Mouse (Mus musculus) heart, embryonic 13.5 days (tissue): Measurements from ENCODE around the gene Negr1. TPM values are rescaled to one million over a fixed set of nuclear protein-coding genes. Genes with fewer than 3 reads are reported as not detected.
A peak's percentile ranks its signal among the peaks of the same experiment; 100 is the strongest.
"Not testable (repeated sequence)": the region's sequence is repeated elsewhere in the genome, so short reads cannot be mapped to it uniquely, and the experiment has no call there.

Experiments used
- ATAC-seq: fragments of 200-750 bp; cut with Nextera tagmentation; 2 replicates; pipeline ENCODE4 v1.8.0; 2017; ENCODE audit warnings: moderate TSS enrichment; ENCODE audit not compliant: insufficient number of reproducible peaks, low FRiP score, low TSS enrichment; ENCODE audit errors: extremely low read depth
- H3K27ac ChIP-seq: fragments of 300-500 bp; sonication (generic); replicated peaks from 2 replicates; pipeline ENCODE4 v1.5.1; 2015; ENCODE audit warnings: moderate library complexity, mild to moderate bottlenecking, inconsistent platforms
- H3K27me3 ChIP-seq: fragments of 300-500 bp; sonication (generic); replicated peaks from 2 replicates; pipeline ENCODE4 v1.6.1; 2015; ENCODE audit warnings: mild to moderate bottlenecking, inconsistent platforms
- H3K36me3 ChIP-seq: fragments of 300-500 bp; sonication (generic); 2 replicates; pipeline ENCODE4 v1.6.1; 2015; ENCODE audit warnings: mild to moderate bottlenecking, inconsistent platforms
- H3K4me1 ChIP-seq: fragments of 300-500 bp; sonication (generic); 2 replicates; pipeline ENCODE4 v1.6.1; 2015; ENCODE audit warnings: inconsistent platforms
- H3K4me2 ChIP-seq: fragments of 300-500 bp; sonication (generic); 2 replicates; pipeline ENCODE4 v1.6.1; 2015; ENCODE audit warnings: inconsistent platforms, mild to moderate bottlenecking, moderate library complexity
- H3K4me3 ChIP-seq: fragments of 300-500 bp; sonication (generic); 2 replicates; pipeline ENCODE4 v1.5.1; 2015; ENCODE audit warnings: moderate library complexity, mild to moderate bottlenecking, inconsistent platforms
- H3K9ac ChIP-seq: fragments of 300-500 bp; sonication (generic); 2 replicates; pipeline ENCODE4 v1.6.1; 2015; ENCODE audit warnings: inconsistent platforms, mild to moderate bottlenecking, moderate library complexity
- H3K9me3 ChIP-seq: fragments of 300-500 bp; sonication (generic); 2 replicates; pipeline ENCODE4 v1.6.1; 2016; ENCODE audit warnings: inconsistent platforms
- WGBS: fragments of 180-500 bp; shearing (Covaris S2); methylation state at CpG from one replicate; pipeline ENCODE4 v1.1.7; 2015; ENCODE audit warnings: mixed read lengths; 5-methylcytosine and 5-hydroxymethylcytosine counted together
- polyA plus RNA-seq: library from polyadenylated mRNA; unstranded; fragments of >200 nt; fragmentation: Nextera tagmentation; extraction: Ambion mirVana; gene quantifications from 2 replicates; pipeline ENCODE4 v1.2.1, GENCODE M21; 2015

Gene Negr1
- polyA plus RNA-seq, 1 experiment from 2014 or later = 1.7 TPM

DNA sequence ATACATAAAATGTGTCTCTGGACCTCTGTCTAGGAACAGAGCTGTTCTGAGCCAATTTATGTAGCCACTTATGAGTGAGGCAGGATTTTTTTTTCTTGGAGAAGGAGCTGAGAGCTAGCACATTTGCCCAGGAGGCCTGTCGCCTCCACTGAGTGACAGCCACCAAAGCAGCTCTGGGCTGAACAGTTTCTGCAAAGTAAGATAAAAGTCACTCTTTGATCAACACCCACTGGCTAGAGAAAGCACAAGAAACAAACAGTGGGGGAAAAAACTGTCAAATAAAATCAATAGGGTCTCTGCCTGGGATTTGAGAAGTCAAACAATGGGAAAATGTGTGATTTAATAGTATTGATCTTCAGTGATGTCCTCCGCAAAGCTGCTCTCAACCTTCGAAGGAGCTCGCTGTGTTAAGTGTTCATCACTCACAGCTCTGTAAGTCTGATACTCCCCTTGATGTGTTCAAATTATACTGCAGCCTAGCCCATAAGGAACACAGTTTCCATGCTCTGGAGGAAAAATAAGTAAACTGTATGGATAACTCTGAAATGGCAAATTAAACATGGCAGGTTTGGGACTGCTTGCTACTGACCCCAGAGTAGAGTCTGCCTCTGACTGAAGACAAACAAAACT, 470.0 kb downstream of the Negr1 start:
- no peak overlapping the region for H3K9ac ChIP-seq
- H3K9me3 ChIP-seq = no peaks in the 10 kb centered on the region
- ATAC-seq = no peak
- H3K4me1 ChIP-seq = peaks cover 21% of the 10 kb centered on the region
- no peak overlapping the region for H3K4me3 ChIP-seq
- 44% methylated on average over 4 of the region's 4 CpGs for WGBS
- H3K27ac ChIP-seq = no peak overlapping the region
- no peaks in the 10 kb centered on the region for H3K36me3 ChIP-seq
- H3K27me3 ChIP-seq = no peaks in the 10 kb centered on the region
- no peak overlapping the region for H3K4me2 ChIP-seq

- Histone ChIP-seq H3K9me3 (no peaks in the 10 kb centered on the region), H3K4me1 (peaks cover 21% of the 10 kb centered on the region), H3K27ac (no peak overlapping the region), H3K36me3 (no peaks in the 10 kb centered on the region), H3K27me3 (no peaks in the 10 kb centered on the region), H3K9ac (no peak overlapping the region), H3K4me2 (no peak overlapping the region), H3K4me3 (no peak overlapping the region)
- no peak for ATAC-seq
- WGBS = 63% methylated on average over 6 of the region's 6 CpGs
Measured at GRCm38 (mm10) chr3:157036016-157036415, 474.4 kb downstream of the Negr1 start.

GRCm38 (mm10) chr3:157036568-157036967, 475.0 kb downstream of the Negr1 start:
- no peak for ATAC-seq
- Histone ChIP-seq H3K27me3 (no peaks in the 10 kb centered on the region), H3K4me2 (no peak overlapping the region), H3K36me3 (no peaks in the 10 kb centered on the region), H3K27ac (no peak overlapping the region), H3K4me1 (peaks cover 18% of the 10 kb centered on the region), H3K4me3 (no peak overlapping the region), H3K9ac (no peak overlapping the region), H3K9me3 (no peaks in the 10 kb centered on the region)
- 71% methylated on average over 1 of the region's 1 CpGs for WGBS

DNA sequence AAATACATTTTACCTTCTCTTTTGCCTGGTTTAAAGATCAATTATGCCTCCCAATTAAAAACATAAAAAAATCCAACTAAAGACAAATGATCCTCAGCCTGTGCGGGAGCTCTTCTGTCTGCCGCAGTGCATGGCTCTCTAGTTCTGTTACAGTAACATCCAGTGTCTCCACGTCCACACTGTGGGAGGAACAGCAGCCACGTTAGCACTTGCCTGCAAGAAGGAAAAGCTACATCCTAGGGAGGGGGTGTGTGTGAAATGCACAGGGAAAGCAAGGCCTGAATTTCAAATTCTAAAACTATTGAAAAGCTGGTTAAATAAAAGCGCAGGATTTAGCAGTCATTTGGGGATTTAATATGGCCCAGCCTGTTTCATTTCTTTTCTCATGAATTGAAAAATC, 479.0 kb downstream of the Negr1 start:
- Histone ChIP-seq H3K36me3 (no peaks in the 10 kb centered on the region), H3K4me3 (no peak overlapping the region), H3K27me3 (no peaks in the 10 kb centered on the region), H3K4me1 (peaks cover 10% of the 10 kb centered on the region; the same call in 1 of the 2 replicates), H3K27ac (no peak overlapping the region), H3K9ac (no peak overlapping the region), H3K4me2 (no peak overlapping the region), H3K9me3 (no peaks in the 10 kb centered on the region)
- WGBS = 60% methylated on average over 5 of the region's 5 CpGs
- no peak for ATAC-seq

GRCm38 (mm10) chr3:157044565-157044964, 483.0 kb downstream of the Negr1 start:
- 86% methylated on average over 2 of the region's 2 CpGs for WGBS
- no peak for ATAC-seq

GRCm38 (mm10) chr3:157064438-157064837, 502.8 kb downstream of the Negr1 start:
- not testable (repeated sequence) for H3K27ac ChIP-seq, ATAC-seq, H3K4me3 ChIP-seq, H3K4me2 ChIP-seq, H3K9me3 ChIP-seq, H3K27me3 ChIP-seq, H3K36me3 ChIP-seq, H3K9ac ChIP-seq, H3K4me1 ChIP-seq
- WGBS = 56% methylated on average over 2 of the region's 2 CpGs

More at GRCm38 (mm10) chr3:157044565-157044964, 483.0 kb downstream of the Negr1 start:
- Histone ChIP-seq H3K4me3 (no peak overlapping the region), H3K4me2 (no peak overlapping the region), H3K9ac (no peak overlapping the region), H3K4me1 (peaks cover 3% of the 10 kb centered on the region; the same call in 1 of the 2 replicates), H3K27ac (no peak overlapping the region), H3K27me3 (no peaks in the 10 kb centered on the region), H3K36me3 (no peaks in the 10 kb centered on the region), H3K9me3 (no peaks in the 10 kb centered on the region)

DNA sequence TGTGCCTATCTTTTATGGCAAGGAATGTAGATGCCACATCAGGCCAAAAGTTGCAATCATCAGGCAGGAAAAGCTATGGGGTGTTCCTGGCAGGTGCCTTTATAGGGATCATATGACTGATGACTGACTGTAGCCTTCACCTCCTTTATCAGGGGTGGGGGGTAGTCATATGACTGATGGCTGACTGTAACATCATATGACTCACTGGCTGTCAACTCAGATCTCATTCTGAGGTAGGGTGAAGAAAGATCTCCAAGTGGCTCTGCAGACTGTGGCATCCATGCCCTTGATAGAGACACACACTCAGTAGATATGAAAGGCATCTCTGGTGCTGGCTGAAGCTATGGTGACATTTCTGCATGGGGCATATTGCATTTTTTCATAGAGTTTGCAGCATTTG, 504.7 kb downstream of the Negr1 start:
- peak overlapping the region; percentile 45; the same call in 1 of the 2 replicates for H3K27ac ChIP-seq
- no peaks in the 10 kb centered on the region for H3K27me3 ChIP-seq
- peaks cover 7% of the 10 kb centered on the region for H3K4me1 ChIP-seq
- no peaks in the 10 kb centered on the region for H3K9me3 ChIP-seq
- no peak overlapping the region for H3K9ac ChIP-seq
- H3K4me2 ChIP-seq = no peak overlapping the region
- H3K36me3 ChIP-seq = no peaks in the 10 kb centered on the region
- no peak for ATAC-seq
- no peak overlapping the region for H3K4me3 ChIP-seq

DNA sequence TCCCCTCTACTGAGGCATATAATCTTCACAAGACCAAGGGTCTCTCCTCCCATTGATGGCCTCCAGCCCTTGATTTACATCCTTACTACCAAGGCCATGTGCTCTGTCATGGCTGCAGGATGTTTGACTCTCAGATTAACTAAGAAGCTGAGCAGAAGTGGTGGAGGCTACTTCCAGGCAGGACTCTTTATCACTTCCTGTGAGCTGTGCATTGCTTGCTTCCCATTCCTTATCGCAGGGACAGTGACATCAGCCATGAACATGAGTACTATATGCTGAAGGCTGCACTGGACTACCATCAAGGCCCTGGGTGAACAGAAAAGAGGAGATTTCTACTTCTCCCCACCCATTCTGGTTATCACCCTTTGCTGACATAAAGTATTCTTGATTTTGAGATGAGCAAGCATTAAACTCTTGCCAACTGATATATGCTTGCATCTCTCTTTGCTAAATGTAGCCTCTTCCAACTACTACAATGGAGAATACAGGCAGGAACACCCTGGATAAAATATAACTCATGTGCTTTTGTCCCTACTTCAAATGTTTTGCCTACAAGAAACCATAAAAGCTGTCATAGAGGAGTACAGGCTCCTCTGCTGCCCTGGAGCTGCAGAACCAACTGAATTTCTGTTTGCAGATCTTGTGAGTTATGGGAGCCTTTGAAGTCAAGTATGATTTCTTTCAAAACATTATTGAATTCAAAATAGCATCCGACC, 517.8 kb downstream of the Negr1 start:
- Histone ChIP-seq H3K4me2 (no peak overlapping the region), H3K36me3 (no peaks in the 10 kb centered on the region), H3K9ac (no peak overlapping the region), H3K9me3 (no peaks in the 10 kb centered on the region), H3K27me3 (no peaks in the 10 kb centered on the region), H3K4me1 (peaks cover 17% of the 10 kb centered on the region), H3K27ac (peak overlapping the region; percentile 71), H3K4me3 (no peak overlapping the region)
- no peak; the same call in 1 of the 2 replicates for ATAC-seq
- WGBS = 45% methylated on average over 2 of the region's 2 CpGs

DNA sequence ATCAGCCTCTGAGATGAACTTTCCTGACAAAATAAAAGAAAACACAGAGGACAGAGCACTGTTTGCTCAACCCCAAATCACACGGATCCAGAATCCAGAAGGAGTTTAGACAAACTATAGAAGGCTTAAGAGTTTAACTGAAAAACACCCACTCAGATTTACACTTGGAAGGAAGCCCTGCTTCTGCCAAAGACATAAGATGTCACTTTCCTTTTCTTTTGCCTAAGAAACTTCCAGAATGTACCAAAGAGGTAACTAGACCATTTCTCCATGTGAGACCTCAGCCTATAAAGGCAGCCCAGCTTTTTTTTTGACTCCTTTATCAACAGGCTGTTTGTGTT, 518.3 kb downstream of the Negr1 start:
- Histone ChIP-seq H3K9ac (no peak overlapping the region), H3K4me3 (no peak overlapping the region), H3K4me2 (no peak overlapping the region), H3K36me3 (no peaks in the 10 kb centered on the region), H3K9me3 (no peaks in the 10 kb centered on the region), H3K4me1 (peaks cover 17% of the 10 kb centered on the region), H3K27me3 (no peaks in the 10 kb centered on the region), H3K27ac (peak overlapping the region; percentile 71)
- WGBS = 46% methylated on average over 1 of the region's 1 CpGs
- ATAC-seq = no peak

DNA sequence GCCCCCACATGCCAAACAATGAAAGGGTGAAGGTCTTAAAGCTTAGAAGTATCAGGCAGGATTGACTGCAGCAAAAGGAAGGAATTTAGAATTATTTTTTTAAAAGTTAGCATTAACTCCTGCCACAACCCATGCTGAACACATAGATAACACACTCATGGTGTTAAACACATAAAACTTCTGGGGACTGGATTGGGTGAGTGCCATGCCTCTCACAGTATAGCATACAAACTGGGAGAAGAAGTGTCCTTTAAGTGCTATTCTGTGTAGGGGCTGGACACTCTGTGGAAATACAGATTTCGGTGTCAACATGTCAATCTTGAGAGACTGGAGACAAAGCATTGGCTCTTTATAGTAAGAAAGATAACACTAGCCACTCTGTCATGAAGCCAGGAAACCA, 519.0 kb downstream of the Negr1 start:
- Histone ChIP-seq H3K4me2 (no peak overlapping the region), H3K9me3 (no peaks in the 10 kb centered on the region), H3K9ac (no peak overlapping the region), H3K36me3 (no peaks in the 10 kb centered on the region), H3K27me3 (no peaks in the 10 kb centered on the region), H3K4me3 (no peak overlapping the region), H3K27ac (peak overlapping the region; percentile 71), H3K4me1 (peaks cover 17% of the 10 kb centered on the region)
- WGBS = 64% methylated on average over 1 of the region's 1 CpGs
- no peak for ATAC-seq

GRCm38 (mm10) chr3:157082808-157083784, 521.5 kb downstream of the Negr1 start:
- no peak for ATAC-seq
- H3K4me3 ChIP-seq = no peak overlapping the region
- no peak overlapping the region for H3K27ac ChIP-seq
- WGBS = 79% methylated on average over 8 of the region's 8 CpGs
- no peak overlapping the region for H3K4me2 ChIP-seq
- H3K4me1 ChIP-seq = peaks cover 17% of the 10 kb centered on the region
- no peaks in the 10 kb centered on the region for H3K9me3 ChIP-seq
- no peaks in the 10 kb centered on the region for H3K27me3 ChIP-seq
- no peak overlapping the region for H3K9ac ChIP-seq
- no peaks in the 10 kb centered on the region for H3K36me3 ChIP-seq
